Mouse (Mus musculus): ENCODE measurements around the gene Cyb5r3.
A peak's percentile ranks its signal among the peaks of the same experiment; 100 is the strongest.

The Cyb5r3 gene

GRCm38 (mm10) chr15:83169772-83170722, 2.3 kb downstream of the Cyb5r3 start:
- peak; percentile 32 for DNase-seq (ENCODE audit: low spot score)

GRCm38 (mm10) chr15:83168875-83169771, 3.3 kb downstream of the Cyb5r3 start:
- peak; percentile 44 for DNase-seq (ENCODE audit: low spot score)

- no peak for DNase-seq (ENCODE audit: low spot score)
Measured at GRCm38 (mm10) chr15:83168311-83168710, 4.1 kb downstream of the Cyb5r3 start.

- DNase-seq (ENCODE audit: low spot score): no peak
Measured at GRCm38 (mm10) chr15:83167550-83168065, 4.8 kb downstream of the Cyb5r3 start.

GRCm38 (mm10) chr15:83167126-83167525, 5.3 kb downstream of the Cyb5r3 start:
- peak; percentile 44 for DNase-seq (ENCODE audit: low spot score)

- DNase-seq (ENCODE audit: low spot score): peak; percentile 41
Measured at GRCm38 (mm10) chr15:83166642-83167041, 5.8 kb downstream of the Cyb5r3 start.

- DNase-seq (ENCODE audit: low spot score): no peak
Measured at GRCm38 (mm10) chr15:83165526-83166315, 6.7 kb downstream of the Cyb5r3 start.

GRCm38 (mm10) chr15:83164971-83165471, 7.4 kb downstream of the Cyb5r3 start:
- peak; percentile 43 for DNase-seq (ENCODE audit: low spot score)

GRCm38 (mm10) chr15:83162818-83163485, 9.4 kb downstream of the Cyb5r3 start:
- no peak for DNase-seq (ENCODE audit: low spot score)

GRCm38 (mm10) chr15:83162001-83162400, 10.4 kb downstream of the Cyb5r3 start:
- no peak for DNase-seq (ENCODE audit: low spot score)

GRCm38 (mm10) chr15:83161062-83161748, 11.2 kb downstream of the Cyb5r3 start:
- no peak for DNase-seq (ENCODE audit: low spot score)

- DNase-seq (ENCODE audit: low spot score): no peak
Measured at GRCm38 (mm10) chr15:83160561-83160960, 11.8 kb downstream of the Cyb5r3 start.

GRCm38 (mm10) chr15:83159823-83160222, 12.6 kb downstream of the Cyb5r3 start:
- DNase-seq (ENCODE audit: low spot score): no peak

GRCm38 (mm10) chr15:83158587-83159160, 13.7 kb downstream of the Cyb5r3 start:
- no peak for DNase-seq (ENCODE audit: low spot score)

GRCm38 (mm10) chr15:83157667-83158064, 14.7 kb downstream of the Cyb5r3 start:
- DNase-seq (ENCODE audit: low spot score): no peak

GRCm38 (mm10) chr15:83156929-83157666, 15.3 kb downstream of the Cyb5r3 start:
- DNase-seq (ENCODE audit: low spot score): peak; percentile 70

- DNase-seq (ENCODE audit: low spot score): peak; percentile 35
Measured at GRCm38 (mm10) chr15:83155672-83156419, 16.5 kb downstream of the Cyb5r3 start.

- DNase-seq (ENCODE audit: low spot score): no peak
Measured at GRCm38 (mm10) chr15:83154309-83154708, 18.1 kb downstream of the Cyb5r3 start.
